Mouse (Mus musculus): ENCODE data around the gene Fubp3.

GRCm38 (mm10) chr2:31639901-31640608, 67.6 kb downstream of the Fubp3 start, which contains the start of gene Prdm12:
- no peak for TF ChIP-seq EP300 (IDR thresholded peaks at IDR 0.05; ENCODE audit: insufficient read depth, low read depth, low read length)
- no peak for TF ChIP-seq POLR2A (IDR thresholded peaks at IDR 0.05; ENCODE audit: insufficient read depth, low read depth, low read length)
- no peak for TF ChIP-seq CTCF (IDR thresholded peaks at IDR 0.05)
